In the genomic region with DNA sequence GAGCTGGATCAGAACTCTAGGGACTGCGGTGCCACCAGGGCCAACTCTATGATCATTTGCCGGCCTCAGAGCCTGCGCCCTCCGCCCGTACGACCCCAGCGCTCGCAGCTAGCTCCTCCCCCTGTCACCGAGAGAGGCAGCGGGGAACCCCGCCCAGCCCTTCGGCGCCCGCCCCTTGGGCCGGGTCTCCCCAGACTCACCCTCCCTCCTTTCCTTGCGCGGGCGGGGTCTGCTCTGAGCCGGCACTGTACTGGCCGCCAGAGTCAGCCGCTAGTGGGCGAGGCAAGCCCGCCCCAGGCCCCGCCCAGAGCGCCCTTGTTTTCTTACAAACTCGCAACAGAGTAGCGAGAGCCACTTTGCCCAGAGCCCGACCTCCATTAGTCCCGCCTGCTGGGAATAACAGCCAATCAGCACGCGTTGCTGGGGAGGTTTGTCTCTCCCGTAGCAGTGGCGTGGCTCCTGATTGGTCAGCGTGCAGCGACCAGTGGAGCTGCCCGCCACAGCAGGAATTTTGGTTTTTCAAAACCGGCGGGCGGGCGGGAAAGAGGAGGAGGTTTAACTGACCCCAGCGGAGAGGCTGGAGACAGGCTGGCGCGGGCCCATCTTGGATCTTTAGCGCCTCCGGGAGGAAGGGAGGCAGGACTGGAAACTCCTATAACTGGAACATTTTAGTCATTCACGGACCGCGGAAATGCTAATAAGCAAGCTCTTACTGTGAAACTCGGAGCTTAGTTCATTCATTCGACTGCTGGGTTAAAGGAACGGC, we compare ENCODE assay signal across 8 mouse cellular contexts. TPM values are rescaled to one million over a fixed set of nuclear protein-coding genes. Genes with fewer than 3 reads are reported as not detected.
A peak's percentile ranks its signal among the peaks of the same experiment; 100 is the strongest.
DNase-seq lines count a peak whose midpoint lies in the region; ATAC-seq lines count a peak whose summit lies in the region.

Cdkn2d (minus strand) TSS at position 386 of the 766 bp plus-strand sequence.

- H3K27me3 ChIP-seq in heart, embryonic 14.5 days (ENCODE audit: control insufficient read depth, insufficient read depth, low read length) = no peaks in the 10 kb centered on the region
- no peaks in the 10 kb centered on the region for H3K27me3 ChIP-seq in liver, embryonic 13.5 days
- no peaks in the 10 kb centered on the region for H3K27me3 ChIP-seq in stomach, embryonic 16.5 days (ENCODE audit: control insufficient read depth, insufficient read depth, low read length)

- peak within 1 kb of the TSS; percentile 75 to 92 for H3K27ac ChIP-seq in heart, embryonic 14.5 days (replicated peaks in 1 of 2; ENCODE audit: control insufficient read depth in 1 of 2, insufficient read depth in 1 of 2, low read depth in 2 of 2, low read length in 2 of 2)
- peak within 1 kb of the TSS; percentile 98 for H3K27ac ChIP-seq in liver, embryonic 13.5 days
- H3K27ac ChIP-seq in stomach, embryonic 16.5 days (ENCODE audit: low read length) = peak within 1 kb of the TSS; percentile 91

- H3K9ac ChIP-seq in heart, embryonic 14.5 days (ENCODE audit: low read length) = peak within 1 kb of the TSS; percentile 84
- peak within 1 kb of the TSS; percentile 96 for H3K9ac ChIP-seq in liver, embryonic 13.5 days
- peak within 1 kb of the TSS; percentile 82 for H3K9ac ChIP-seq in stomach, embryonic 16.5 days (ENCODE audit: low read length)

- WGBS in heart, embryonic 14.5 days = under 1% methylated on average over 50 of the region's 51 CpGs
- WGBS in liver, embryonic 13.5 days (ENCODE audit: insufficient replicate concordance) = under 1% methylated on average over 51 of the region's 51 CpGs
- under 1% methylated on average over 51 of the region's 51 CpGs for WGBS in stomach, embryonic 16.5 days

- peaks cover 7% of the 10 kb centered on the region; the same call in 1 of the 2 replicates for H3K36me3 ChIP-seq in heart, embryonic 14.5 days (ENCODE audit: control insufficient read depth, insufficient read depth, low read length)
- peaks cover 16% of the 10 kb centered on the region for H3K36me3 ChIP-seq in liver, embryonic 13.5 days
- H3K36me3 ChIP-seq in stomach, embryonic 16.5 days (ENCODE audit: control insufficient read depth, insufficient read depth, low read length) = no peaks in the 10 kb centered on the region

- peaks cover 10 to 32% of the 10 kb centered on the region in 2 experiments for H3K4me1 ChIP-seq in heart, embryonic 14.5 days (ENCODE audit: control insufficient read depth in 2 of 2, insufficient read depth in 2 of 2, low read length in 2 of 2)
- peaks cover 45% of the 10 kb centered on the region for H3K4me1 ChIP-seq in liver, embryonic 13.5 days (replicated peaks)
- peaks cover 26% of the 10 kb centered on the region for H3K4me1 ChIP-seq in stomach, embryonic 16.5 days (ENCODE audit: control insufficient read depth, insufficient read depth, low read length)

- no peaks in the 10 kb centered on the region for H3K9me3 ChIP-seq in heart, embryonic 14.5 days (ENCODE audit: control insufficient read depth, low read length)
- no peaks in the 10 kb centered on the region for H3K9me3 ChIP-seq in liver, embryonic 13.5 days (replicated peaks)
- H3K9me3 ChIP-seq in stomach, embryonic 16.5 days (replicated peaks; ENCODE audit: control insufficient read depth, low read length) = no peaks in the 10 kb centered on the region

- H3K4me2 ChIP-seq in heart, embryonic 14.5 days (ENCODE audit: low read length) = peak within 1 kb of the TSS; percentile 78
- peak within 1 kb of the TSS; percentile 94 for H3K4me2 ChIP-seq in liver, embryonic 13.5 days
- peak within 1 kb of the TSS; percentile 73 for H3K4me2 ChIP-seq in stomach, embryonic 16.5 days (ENCODE audit: low read depth, low read length)

- peak; percentile 74 for ATAC-seq in CD4-positive, CD25-positive, alpha-beta regulatory T cell, adult 4 months
- peak; percentile 94 for ATAC-seq in heart, embryonic 14.5 days (ENCODE audit: insufficient number of reproducible peaks, insufficient read depth, low FRiP score, low read depth)
- peak; percentile 87 for ATAC-seq in liver, embryonic 13.5 days (ENCODE audit: low read depth)
- ATAC-seq in stomach, embryonic 16.5 days (ENCODE audit: insufficient read depth, low FRiP score) = peak; percentile 95

- peak within 1 kb of the TSS; percentile 82 to 85 for H3K4me3 ChIP-seq in heart, embryonic 14.5 days (ENCODE audit: control insufficient read depth in 1 of 2, insufficient read depth in 1 of 2, low read depth in 1 of 2, low read length in 2 of 2)
- H3K4me3 ChIP-seq in liver, embryonic 13.5 days (replicated peaks) = peak within 1 kb of the TSS; percentile 94
- peak within 1 kb of the TSS; percentile 71 for H3K4me3 ChIP-seq in stomach, embryonic 16.5 days (replicated peaks; ENCODE audit: low read length)

- peak; percentile 100 for DNase-seq in c-Kit-negative CD71-positive TER-119-positive erythroid progenitor cells, embryonic 14.5 days (ENCODE audit: low read depth, low spot score)
- peak; percentile 100 for DNase-seq in fibroblast of lung, adult 2 months (ENCODE audit: low read depth)
- peak; percentile 100 for DNase-seq in kidney, postnatal 14 days
- peak; percentile 100 for DNase-seq in liver, embryonic 13.5 days
- peak; percentile 100 for DNase-seq in neural tube, embryonic 10.5 days (ENCODE audit: extremely low spot score, low spot score)

RNA-seq across cellular contexts. Expression of gene Cdkn2d, which starts in this region (rescaled TPM):
- polyA plus RNA-seq in CD4-positive, CD25-positive, alpha-beta regulatory T cell, adult 4 months (2017; shearing (Covaris generic)) = 100 to 1,000 TPM; 124 to 126 TPM
- 94.7 and 96.9 TPM in 2 replicates for polyA plus RNA-seq in heart, embryonic 14.5 days (2014; fragmentation: Nextera tagmentation; extraction: Ambion mirVana)
- 104 and 105 TPM in 2 replicates for polyA plus RNA-seq in liver, embryonic 13.5 days (2015; fragmentation: Nextera tagmentation; extraction: Ambion mirVana)
- 47.4 and 51.5 TPM in 2 replicates for polyA plus RNA-seq in stomach, embryonic 16.5 days (2015; fragmentation: Nextera tagmentation; extraction: Ambion mirVana)

Comparison
In these comparisons a context has a peak if more than half of its experiments do, and no peak if none do; other contexts are left out.
1. Peak in every context shown above with its lines: DNase-seq, ATAC-seq, H3K4me3 ChIP-seq and H3K27ac ChIP-seq.